Mouse (Mus musculus) ES-Bruce4 (cell line): ENCODE measurements around the gene Smad3. TPM values are rescaled to one million over a fixed set of nuclear protein-coding genes. Genes with fewer than 3 reads are reported as not detected.

Source experiments
- H3K27ac ChIP-seq: 2 replicates; pipeline ENCODE4 v1.5.1; 2012; ENCODE audit warnings: low read length, inconsistent platforms; ENCODE audit not compliant: insufficient read depth
- H3K27me3 ChIP-seq: 2 replicates; pipeline ENCODE4 v1.6.1; 2012; ENCODE audit warnings: mild to moderate bottlenecking, low read length, inconsistent platforms; ENCODE audit not compliant: control insufficient read depth, poor library complexity, insufficient read depth, severe bottlenecking
- H3K36me3 ChIP-seq: 2 replicates; pipeline ENCODE4 v1.6.1; 2012; ENCODE audit warnings: inconsistent platforms, mild to moderate bottlenecking, low read length, moderate library complexity; ENCODE audit not compliant: control insufficient read depth, poor library complexity, insufficient read depth, severe bottlenecking
- H3K4me1 ChIP-seq: one replicate; pipeline ENCODE4 v1.8.1; 2011; ENCODE audit warnings: low read length; ENCODE audit not compliant: control insufficient read depth, insufficient read depth
- H3K4me3 ChIP-seq: 2 replicates; pipeline ENCODE4 v1.5.1; 2011; ENCODE audit warnings: low read depth, mild to moderate bottlenecking, low read length
- H3K9ac ChIP-seq: 2 replicates; pipeline ENCODE4 v1.6.1; 2012; ENCODE audit warnings: low read depth, mild to moderate bottlenecking, inconsistent platforms; ENCODE audit not compliant: poor library complexity, severe bottlenecking
- H3K9me3 ChIP-seq: replicated peaks from 2 replicates; pipeline ENCODE4 v1.6.1; 2012; ENCODE audit warnings: mild to moderate bottlenecking, low read length, inconsistent platforms; ENCODE audit not compliant: control insufficient read depth, poor library complexity, insufficient read depth, severe bottlenecking
- CTCF ChIP-seq: IDR thresholded peaks from one replicate; pipeline ENCODE4 v1.8.1; 2011; ENCODE audit warnings: low read depth, low read length
- EP300 ChIP-seq: IDR thresholded peaks from 2 replicates; pipeline ENCODE4 v1.6.1; 2011; ENCODE audit warnings: low read depth, low read length; ENCODE audit not compliant: insufficient read depth
- POLR2A ChIP-seq: IDR thresholded peaks from one replicate; pipeline ENCODE4 v1.8.1; 2011; ENCODE audit warnings: low read length; ENCODE audit not compliant: insufficient read depth
- polyA plus RNA-seq: library from polyadenylated mRNA; stranded (reverse); fragments of >200 nt; gene quantifications from 2 replicates; pipeline ENCODE4 v1.2.4, GENCODE M21; 2011; ENCODE audit warnings: low read depth; ENCODE audit not compliant: missing spikeins, insufficient read depth, insufficient read length

The Smad3 gene
- polyA plus RNA-seq, 1 experiment, result 25.7 TPM

DNA sequence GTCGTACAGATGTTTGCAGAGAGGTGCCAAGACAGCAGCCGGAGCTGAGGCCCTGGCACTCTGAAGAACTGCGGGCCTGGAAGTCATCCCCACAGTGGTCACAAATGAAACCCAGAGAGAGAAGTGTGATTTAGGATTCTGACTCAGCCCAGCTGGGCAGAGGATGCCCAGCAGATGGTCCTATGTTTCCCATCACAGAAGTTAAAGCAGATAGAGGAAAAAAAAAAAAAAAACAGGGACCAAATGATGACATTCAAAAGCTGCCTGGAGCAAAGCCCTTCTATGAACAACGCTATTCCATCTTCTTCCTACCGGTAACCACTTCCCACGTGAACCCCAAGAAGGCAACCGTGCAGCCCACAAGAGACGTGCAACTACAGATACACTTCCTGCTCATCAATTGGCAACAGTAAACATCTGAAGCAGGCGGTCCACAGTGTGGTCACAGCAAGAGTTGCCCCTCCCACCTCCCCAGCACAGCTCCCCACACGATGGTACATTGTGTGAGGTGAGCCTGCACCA lies 17.4 kb downstream of the Smad3 start:
- Histone ChIP-seq H3K27ac (no peak overlapping the region), H3K27me3 (no peaks in the 10 kb centered on the region), H3K4me1 (peaks cover 7% of the 10 kb centered on the region), H3K36me3 (no peaks in the 10 kb centered on the region), H3K9me3 (no peaks in the 10 kb centered on the region), H3K9ac (no peak overlapping the region), H3K4me3 (no peak overlapping the region)
- TF ChIP-seq EP300, result no peak
- no peak for TF ChIP-seq POLR2A
- TF ChIP-seq CTCF, result no peak

DNA sequence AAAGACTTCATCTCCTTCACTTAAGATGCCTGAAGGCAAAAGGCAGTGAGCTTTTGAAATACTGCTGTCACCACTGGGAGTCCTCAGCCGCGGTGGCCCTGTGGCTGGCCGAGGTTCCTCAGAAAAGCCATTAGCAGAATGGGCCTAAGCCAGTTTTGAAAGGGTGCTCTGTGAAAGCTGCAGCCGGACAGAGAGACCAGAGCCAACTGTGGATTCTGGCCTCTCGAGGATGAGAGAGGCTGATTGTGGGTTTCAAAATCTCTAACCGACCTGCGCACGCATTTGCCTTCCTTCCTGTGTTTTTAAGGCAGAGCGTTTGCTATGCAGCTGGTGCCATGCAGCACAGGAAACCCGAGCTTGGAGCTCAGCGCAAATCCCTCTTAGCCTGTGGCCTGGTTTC lies 19.0 kb downstream of the Smad3 start:
- H3K36me3 ChIP-seq, result no peaks in the 10 kb centered on the region
- H3K9me3 ChIP-seq, result no peaks in the 10 kb centered on the region
- no peak overlapping the region for H3K4me3 ChIP-seq
- H3K9ac ChIP-seq, result no peak overlapping the region
- TF ChIP-seq CTCF (no peak), EP300 (no peak), POLR2A (no peak)
- peaks cover 10% of the 10 kb centered on the region for H3K4me1 ChIP-seq
- no peak overlapping the region for H3K27ac ChIP-seq
- H3K27me3 ChIP-seq, result no peaks in the 10 kb centered on the region

- H3K4me3 ChIP-seq, result no peak overlapping the region
- H3K9me3 ChIP-seq, result no peaks in the 10 kb centered on the region
- H3K4me1 ChIP-seq, result peaks cover 10% of the 10 kb centered on the region
- no peaks in the 10 kb centered on the region for H3K27me3 ChIP-seq
- no peaks in the 10 kb centered on the region for H3K36me3 ChIP-seq
- H3K9ac ChIP-seq, result no peak overlapping the region
- no peak for TF ChIP-seq EP300
- no peak for TF ChIP-seq CTCF
- no peak for TF ChIP-seq POLR2A
- no peak overlapping the region for H3K27ac ChIP-seq
These were observed 19.6 kb downstream of the Smad3 start for GRCm38 (mm10) chr9:63738086-63738701.

DNA sequence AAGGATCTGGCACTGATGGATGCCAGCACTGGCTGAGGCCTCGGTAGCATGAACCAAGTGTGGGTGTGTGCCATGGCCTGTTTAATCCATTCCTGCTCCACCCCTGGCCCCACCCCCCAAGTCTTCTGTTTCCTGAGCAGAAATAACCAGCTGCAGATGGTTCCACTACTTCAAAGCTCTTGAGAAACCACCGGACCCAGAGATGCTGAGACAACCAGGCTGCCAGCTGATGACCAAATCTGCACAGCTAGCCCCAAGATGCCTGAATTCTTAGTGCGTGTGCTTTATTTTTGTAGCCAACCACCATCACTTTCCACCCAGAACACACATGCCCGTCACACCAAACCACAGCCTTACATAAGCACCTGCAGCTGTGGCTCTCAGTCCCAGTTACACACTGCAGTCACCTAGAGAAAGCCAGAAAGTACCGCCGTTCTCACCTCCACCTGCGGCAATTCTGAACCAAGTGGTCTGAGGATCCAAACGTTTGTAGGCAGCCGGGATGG lies 20.3 kb downstream of the Smad3 start:
- H3K27ac ChIP-seq, result no peak overlapping the region

GRCm38 (mm10) chr9:63734261-63734660 lies 23.5 kb downstream of the Smad3 start:
- TF ChIP-seq CTCF, result no peak
- TF ChIP-seq POLR2A, result no peak
- TF ChIP-seq EP300, result no peak
- Histone ChIP-seq H3K9ac (no peak overlapping the region), H3K4me3 (no peak overlapping the region), H3K36me3 (no peaks in the 10 kb centered on the region), H3K27ac (no peak overlapping the region), H3K27me3 (no peaks in the 10 kb centered on the region), H3K4me1 (peaks cover 7% of the 10 kb centered on the region), H3K9me3 (no peaks in the 10 kb centered on the region)

More for the DNA sequence above, 20.3 kb downstream of the Smad3 start:
- no peak overlapping the region for H3K4me3 ChIP-seq
- H3K36me3 ChIP-seq, result no peaks in the 10 kb centered on the region
- TF ChIP-seq EP300 (no peak), CTCF (no peak), POLR2A (no peak)
- no peak overlapping the region for H3K9ac ChIP-seq
- no peaks in the 10 kb centered on the region for H3K27me3 ChIP-seq
- H3K9me3 ChIP-seq, result no peaks in the 10 kb centered on the region
- H3K4me1 ChIP-seq, result peaks cover 10% of the 10 kb centered on the region

- Histone ChIP-seq H3K4me1 (peaks cover 7% of the 10 kb centered on the region), H3K9ac (no peak overlapping the region), H3K4me3 (no peak overlapping the region), H3K36me3 (no peaks in the 10 kb centered on the region), H3K9me3 (no peaks in the 10 kb centered on the region), H3K27me3 (no peaks in the 10 kb centered on the region), H3K27ac (no peak overlapping the region)
- TF ChIP-seq EP300 (no peak), POLR2A (no peak), CTCF (no peak)
These were observed 25.1 kb downstream of the Smad3 start for GRCm38 (mm10) chr9:63732700-63733099.
